Mouse (Mus musculus) megakaryocyte, embryonic 14.5 days (primary cell): ENCODE results near the gene Akap8.

Experiments used
- FLI1 ChIP-seq: IDR thresholded peaks from 2 replicates; pipeline ENCODE4 v1.6.1; 2012; ENCODE audit warnings: low read length, inconsistent platforms, mixed read lengths
- GATA1 ChIP-seq: IDR thresholded peaks from 3 replicates; pipeline ENCODE4 v1.6.1; 2012; ENCODE audit warnings: mixed read lengths, low read length, inconsistent platforms, borderline replicate concordance

DNA sequence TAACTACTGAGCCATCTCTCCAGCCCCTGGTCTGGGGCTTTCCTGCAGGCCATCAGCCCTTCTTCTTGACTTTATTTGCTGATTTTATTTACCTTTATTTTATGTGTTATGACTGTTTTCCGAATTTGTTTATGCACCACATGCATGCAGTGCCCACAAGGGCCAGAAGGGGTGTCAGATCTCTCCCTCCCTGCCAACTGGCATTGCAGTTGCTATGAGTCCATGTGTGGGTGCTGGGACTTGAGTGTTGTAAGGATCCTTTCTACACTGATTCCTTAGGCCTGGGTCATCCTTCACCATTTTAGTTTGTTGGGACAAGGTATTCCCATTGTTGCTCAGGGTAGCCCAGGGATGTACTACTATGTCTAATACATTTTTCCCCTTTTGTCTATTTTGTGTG lies 22.9 kb downstream of the Akap8 start:
- no peak for TF ChIP-seq GATA1
- no peak for TF ChIP-seq FLI1
